Mouse (Mus musculus) c-Kit-negative CD71-positive TER-119-positive erythroid progenitor cells, embryonic 14.5 days (primary cell): ENCODE data around the gene Palb2.

Experiments used
- DNase-seq: peaks from one replicate; pipeline ENCODE4 v3.0.0-alpha.2; 2013; ENCODE audit warnings: low read depth, low spot score

The Palb2 gene

GRCm38 (mm10) chr7:122132497-122133337 is at the start of gene Palb2, which contains the start of gene Dctn5:
TSS of gene Palb2 (minus strand) at chr7:122132985.
TSS of gene Dctn5 (plus strand) at chr7:122133041.
- peak; percentile 96 for DNase-seq

- DNase-seq: no peak
These were observed 47.9 kb upstream of the Palb2 start for GRCm38 (mm10) chr7:122180720-122181119.

GRCm38 (mm10) chr7:122171613-122172012 is 38.8 kb upstream of the Palb2 start:
- no peak for DNase-seq

- DNase-seq: no peak
These were observed 37.9 kb upstream of the Palb2 start for GRCm38 (mm10) chr7:122170705-122171104.

GRCm38 (mm10) chr7:122167203-122167602 is 34.4 kb upstream of the Palb2 start:
- no peak for DNase-seq

- DNase-seq: no peak
These were observed 31.0 kb upstream of the Palb2 start for GRCm38 (mm10) chr7:122163766-122164165.

GRCm38 (mm10) chr7:122160037-122160436 is 27.3 kb upstream of the Palb2 start:
- no peak for DNase-seq

- peak; percentile 75 for DNase-seq
These were observed 26.4 kb upstream of the Palb2 start, which contains the start of gene Plk1 for GRCm38 (mm10) chr7:122158915-122159902. TSS of gene Plk1 (plus strand) at chr7:122159439.

GRCm38 (mm10) chr7:122158488-122158887 is 25.7 kb upstream of the Palb2 start:
- DNase-seq: no peak

- no peak for DNase-seq
These were observed 19.7 kb upstream of the Palb2 start for GRCm38 (mm10) chr7:122152473-122152872.

- no peak for DNase-seq
These were observed 8.2 kb upstream of the Palb2 start for GRCm38 (mm10) chr7:122140991-122141390.

- no peak for DNase-seq
These were observed 5.4 kb upstream of the Palb2 start for GRCm38 (mm10) chr7:122138190-122138589.

GRCm38 (mm10) chr7:122137071-122137470 is 4.3 kb upstream of the Palb2 start:
- DNase-seq: no peak

- DNase-seq: no peak
These were observed 2.3 kb upstream of the Palb2 start for GRCm38 (mm10) chr7:122135070-122135469.

GRCm38 (mm10) chr7:122133338-122133625 is 497 bp upstream of the Palb2 start:
- DNase-seq: no peak

GRCm38 (mm10) chr7:122131834-122132233 is 951 bp downstream of the Palb2 start:
- DNase-seq: no peak

GRCm38 (mm10) chr7:122126946-122127345 is 5.8 kb downstream of the Palb2 start:
- DNase-seq: no peak

- DNase-seq: no peak
These were observed 7.1 kb downstream of the Palb2 start for GRCm38 (mm10) chr7:122125636-122126035.

GRCm38 (mm10) chr7:122123518-122123917 is 9.3 kb downstream of the Palb2 start:
- DNase-seq: no peak

GRCm38 (mm10) chr7:122108206-122108605 is 24.6 kb downstream of the Palb2 start:
- DNase-seq: no peak

- peak; percentile 81 for DNase-seq
These were observed 31.0 kb downstream of the Palb2 start, which contains the start of gene Ndufab1 for GRCm38 (mm10) chr7:122101747-122102244. TSS of gene Ndufab1 (minus strand) at chr7:122101886.
